Mouse (Mus musculus) small intestine, adult 10 weeks (tissue): ENCODE measurements around the gene Foxm1. TPM values are rescaled to one million over a fixed set of nuclear protein-coding genes. Genes with fewer than 3 reads are reported as not detected.

Experiments used
- polyA plus RNA-seq: library from polyadenylated mRNA; stranded (reverse); fragments of 350-450 nt; fragmentation: Illumina TruSeq; extraction: RNeasy Lipid Tissue Mini Kit (QIAGEN cat#74804); gene quantifications from one replicate; pipeline ENCODE4 v1.2.3, GENCODE M21; 2014; ENCODE audit warnings: low replicate concordance

Gene Foxm1
- 1.3 TPM for polyA plus RNA-seq

DNA sequence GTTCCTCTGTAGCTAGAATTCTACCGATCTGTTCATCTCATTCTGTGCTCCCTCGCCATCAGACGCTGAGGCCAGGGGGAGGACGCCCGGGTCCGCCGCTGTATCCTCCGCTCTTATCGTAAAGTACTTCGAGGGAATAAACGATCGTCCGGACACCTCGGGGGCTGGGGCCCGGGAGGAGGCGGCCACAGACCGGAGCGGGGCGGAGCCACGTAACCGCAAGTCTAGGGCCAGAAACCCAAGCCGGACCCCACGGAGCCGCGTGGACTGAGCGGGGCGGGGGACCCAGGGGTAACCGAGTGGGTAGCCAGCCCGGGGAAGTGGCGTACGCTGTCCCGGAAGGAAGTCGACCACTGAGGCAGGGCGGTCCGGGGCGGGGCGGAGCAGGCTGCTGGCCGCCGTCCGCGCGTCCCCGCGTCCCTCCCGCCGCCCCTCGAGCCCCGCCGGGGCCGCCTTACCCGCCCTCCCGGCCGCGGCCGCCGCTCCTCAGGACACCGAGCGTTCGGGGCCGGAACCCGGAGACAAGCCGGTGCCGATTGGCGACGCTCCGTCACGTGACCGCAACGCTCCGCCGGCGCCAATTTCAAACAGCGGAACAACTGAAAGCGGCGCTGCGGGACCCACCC lies at the start of gene Foxm1, which contains the start of gene Rhno1:
Foxm1 (plus strand) TSS at position 587 of the 626 bp plus-strand sequence.
Rhno1 (minus strand) TSS at position 531 of the 626 bp plus-strand sequence.

DNA sequence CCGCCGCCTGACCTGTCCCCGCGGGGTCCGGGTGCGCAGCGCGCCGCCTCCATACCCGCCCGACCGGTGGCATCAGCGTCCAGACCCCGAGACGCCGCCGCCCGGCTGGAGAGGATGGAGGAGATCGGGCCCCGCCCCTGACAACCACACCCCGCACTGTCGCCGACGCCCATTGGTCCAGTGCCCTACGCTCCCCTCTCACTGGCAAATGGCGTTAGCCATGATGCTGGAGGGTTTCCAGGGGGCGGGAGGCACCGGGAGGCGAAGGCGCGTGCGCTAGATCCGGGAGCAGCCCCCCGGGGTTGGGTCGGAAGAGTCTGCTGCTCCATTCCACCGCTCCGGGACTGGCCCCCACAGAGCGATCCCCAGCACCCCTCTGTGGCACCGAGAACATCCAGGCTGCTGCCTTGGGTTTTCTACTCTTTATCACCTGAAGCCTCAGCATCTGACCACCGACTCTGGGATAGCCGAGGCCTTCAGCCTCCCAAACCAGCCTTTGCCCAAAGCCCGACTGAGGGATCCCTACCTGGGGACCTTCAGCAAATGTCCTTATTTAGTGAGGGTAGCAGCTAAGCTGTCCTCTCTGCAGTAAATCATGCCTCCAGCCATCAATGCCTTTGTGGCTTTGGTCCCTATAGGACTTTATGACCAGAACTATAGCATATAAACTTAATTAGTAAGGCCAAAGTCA lies 6.9 kb upstream of the Foxm1 start, which contains the start of gene Tulp3:
Tulp3 (minus strand) TSS at position 126 of the 691 bp plus-strand sequence.

DNA sequence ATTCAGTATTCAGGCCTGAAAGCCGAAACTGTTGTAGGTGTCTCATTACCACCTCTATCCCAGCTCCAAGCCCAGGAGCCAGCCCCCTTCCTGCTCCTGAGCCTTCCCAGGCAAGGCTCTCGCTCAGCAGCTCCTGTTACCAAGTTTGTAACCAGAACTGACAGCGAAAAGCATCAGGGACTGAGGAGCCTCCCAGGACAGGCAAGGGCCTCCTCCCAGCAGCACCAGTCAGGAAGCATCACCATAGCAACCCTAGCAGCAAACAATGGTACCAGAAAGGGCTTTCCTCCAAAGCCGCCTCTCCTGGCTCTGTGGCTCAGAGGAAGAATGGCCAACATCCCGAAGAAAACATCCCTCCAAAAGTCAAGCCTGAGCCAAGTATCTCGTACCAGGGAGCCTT lies 12.4 kb downstream of the Foxm1 start, which contains the start of the genes Tex52 and Gm44596:
Tex52 (plus strand) TSS at position 265 of the 400 bp plus-strand sequence.
Gm44596 (plus strand) TSS at position 312 of the 400 bp plus-strand sequence.

GRCm38 (mm10) chr6:128398996-128399395 lies 36.2 kb downstream of the Foxm1 start, which contains the start of gene Nrip2:
Gene Nrip2 (plus strand): TSS chr6:128399296.

DNA sequence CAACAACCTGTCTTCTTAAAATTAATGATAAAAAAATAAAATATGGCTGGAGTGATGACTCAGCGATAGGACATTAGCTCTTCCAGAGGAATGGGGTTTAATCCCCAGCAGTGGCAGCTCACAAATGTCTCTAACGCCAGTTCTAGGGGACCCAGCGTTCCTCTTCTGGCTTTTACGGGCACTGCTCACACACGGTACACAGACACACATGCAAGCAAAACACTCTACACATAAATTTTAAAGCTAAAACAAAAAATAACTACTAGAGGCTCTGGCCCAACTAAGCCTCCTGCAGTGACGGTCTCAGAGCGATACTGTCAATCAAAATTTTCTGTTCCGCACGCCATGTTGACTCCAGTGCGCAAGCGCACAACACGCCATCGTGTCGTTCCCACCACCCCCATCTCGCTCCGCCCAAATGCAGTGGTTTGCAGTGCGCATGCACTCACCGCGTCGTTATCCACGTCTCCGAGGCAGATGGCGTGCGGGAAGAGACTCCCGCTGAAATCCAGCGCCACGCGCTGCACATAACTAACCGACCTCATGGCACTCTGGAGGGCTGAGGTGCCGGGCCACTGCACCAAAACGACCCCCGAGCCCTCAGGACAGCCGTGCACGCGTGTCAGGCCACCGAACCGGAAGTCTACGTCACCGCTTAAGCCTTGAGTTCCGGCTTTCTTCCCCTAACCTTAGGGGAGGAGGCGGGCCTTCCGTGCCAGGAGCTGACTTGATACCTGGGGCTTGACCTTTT lies 61.7 kb downstream of the Foxm1 start, which contains the start of gene Itfg2:
Itfg2 (minus strand) TSS at position 663 of the 751 bp plus-strand sequence.

Other genes starting within 250 kb of the Foxm1 start
- gene Tspan9, start 219.4 kb upstream of the Foxm1 start, polyA plus RNA-seq, result 0.67 TPM
- gene Tead4, start 62.1 kb upstream of the Foxm1 start, polyA plus RNA-seq, result 0.26 TPM
- gene Tulp3, start 7.1 kb upstream of the Foxm1 start, polyA plus RNA-seq, result 0.48 TPM
- 6.1 TPM for gene Rhno1, start 56 bp upstream of the Foxm1 start, polyA plus RNA-seq
- not detected for gene Tex52, start 12.5 kb downstream of the Foxm1 start, polyA plus RNA-seq
- gene Gm44596, start 12.5 kb downstream of the Foxm1 start, polyA plus RNA-seq, result not detected
- not detected for gene Nrip2, start 36.3 kb downstream of the Foxm1 start, polyA plus RNA-seq
- gene Itfg2, start 62.0 kb downstream of the Foxm1 start, polyA plus RNA-seq, result 1.8 TPM
- gene Fkbp4, start 75.7 kb downstream of the Foxm1 start, polyA plus RNA-seq, result 33.3 TPM
- 3.0 TPM for gene Pzp, start 163.8 kb downstream of the Foxm1 start, polyA plus RNA-seq
- gene A2ml1, start 218.6 kb downstream of the Foxm1 start, polyA plus RNA-seq, result 2.3 TPM